Mouse (Mus musculus) stomach, embryonic 15.5 days (tissue): Measurements from ENCODE around the gene Olfr593. TPM values are rescaled to one million over a fixed set of nuclear protein-coding genes. Genes with fewer than 3 reads are reported as not detected.
"Not testable (repeated sequence)": the region's sequence is repeated elsewhere in the genome, so short reads cannot be mapped to it uniquely, and the experiment has no call there.

Experiments
- ATAC-seq: fragments of 200-750 bp; cut with Nextera tagmentation; 2 replicates; pipeline ENCODE4 v1.8.0; 2017; ENCODE audit warnings: low read depth, moderate number of reproducible peaks, moderate TSS enrichment; ENCODE audit not compliant: insufficient read depth, low FRiP score
- H3K27ac ChIP-seq: fragments of 300-500 bp; sonication (generic); 2 replicates; pipeline ENCODE4 v1.5.1; 2015; ENCODE audit warnings: mild to moderate bottlenecking, inconsistent platforms
- H3K27me3 ChIP-seq: fragments of 300-500 bp; sonication (generic); replicated peaks from 2 replicates; pipeline ENCODE4 v1.6.1; 2015; ENCODE audit warnings: inconsistent platforms
- H3K36me3 ChIP-seq: fragments of 300-500 bp; sonication (generic); 2 replicates; pipeline ENCODE4 v1.6.1; 2015; ENCODE audit warnings: inconsistent platforms
- H3K4me1 ChIP-seq: fragments of 300-500 bp; sonication (generic); 2 replicates; pipeline ENCODE4 v1.6.1; 2015; ENCODE audit warnings: inconsistent platforms
- H3K4me2 ChIP-seq: fragments of 300-500 bp; sonication (generic); 2 replicates; pipeline ENCODE4 v1.6.1; 2015; ENCODE audit warnings: mild to moderate bottlenecking, inconsistent platforms
- H3K4me3 ChIP-seq: fragments of 300-500 bp; sonication (generic); replicated peaks from 2 replicates; pipeline ENCODE4 v1.5.1; 2015; ENCODE audit warnings: inconsistent platforms
- H3K9ac ChIP-seq: fragments of 300-500 bp; sonication (generic); 2 replicates; pipeline ENCODE4 v1.6.1; 2015; ENCODE audit warnings: inconsistent platforms
- H3K9me3 ChIP-seq: fragments of 300-500 bp; sonication (generic); 2 replicates; pipeline ENCODE4 v1.6.1; 2016; ENCODE audit warnings: inconsistent platforms
- WGBS: fragments of 180-500 bp; shearing (Covaris S2); methylation state at CpG from one replicate; pipeline ENCODE4 v1.1.7; 2015; 5-methylcytosine and 5-hydroxymethylcytosine counted together
- microRNA-seq: library from miRNA; unstranded; fragments of <30 nt; microRNA quantifications from one replicate; pipeline ENCODE4, GENCODE M21; 2016
- polyA plus RNA-seq: library from polyadenylated mRNA; unstranded; fragments of >200 nt; fragmentation: Nextera tagmentation; extraction: Ambion mirVana; gene quantifications from 2 replicates; pipeline ENCODE4 v1.2.1, GENCODE M21; 2015

Olfr593 gene
- polyA plus RNA-seq, result not detected in 2 replicates

- H3K4me1 ChIP-seq, result no peaks in the 10 kb centered on the region
- H3K9me3 ChIP-seq, result no peaks in the 10 kb centered on the region
- H3K9ac ChIP-seq, result no peak within 1 kb of the TSS
- no peaks in the 10 kb centered on the region for H3K27me3 ChIP-seq
- no peak for ATAC-seq
- no peak within 1 kb of the TSS for H3K4me3 ChIP-seq
- 70% methylated on average over 1 of the region's 1 CpGs for WGBS
- H3K36me3 ChIP-seq, result no peaks in the 10 kb centered on the region
- no peak within 1 kb of the TSS for H3K4me2 ChIP-seq
- H3K27ac ChIP-seq, result no peak within 1 kb of the TSS
Observed at GRCm38 (mm10) chr7:103211562-103211961, at the start of gene Olfr593. Gene Olfr593, plus strand, starts transcription at chr7:103211862.

GRCm38 (mm10) chr7:103169697-103170096 lies 42.0 kb upstream of the Olfr593 start:
- no peaks in the 10 kb centered on the region for H3K4me1 ChIP-seq
- no peak overlapping the region for H3K4me2 ChIP-seq
- ATAC-seq, result no peak
- H3K27ac ChIP-seq, result no peak overlapping the region
- no peak overlapping the region for H3K9ac ChIP-seq
- WGBS, result 72% methylated on average over 5 of the region's 5 CpGs
- H3K4me3 ChIP-seq, result no peak overlapping the region
- H3K9me3 ChIP-seq, result no peaks in the 10 kb centered on the region
- H3K36me3 ChIP-seq, result no peaks in the 10 kb centered on the region
- no peaks in the 10 kb centered on the region for H3K27me3 ChIP-seq

GRCm38 (mm10) chr7:103178240-103178639 lies 33.4 kb upstream of the Olfr593 start, which contains the start of gene Olfr591:
Gene Olfr591, minus strand, starts transcription at chr7:103178340.
- no peak within 1 kb of the TSS for H3K4me3 ChIP-seq
- H3K27ac ChIP-seq, result no peak within 1 kb of the TSS
- no peaks in the 10 kb centered on the region for H3K36me3 ChIP-seq
- no peak within 1 kb of the TSS for H3K4me2 ChIP-seq
- no peaks in the 10 kb centered on the region for H3K9me3 ChIP-seq
- no peak for ATAC-seq
- no peaks in the 10 kb centered on the region for H3K4me1 ChIP-seq
- no peak within 1 kb of the TSS for H3K9ac ChIP-seq
- WGBS, result 80% methylated on average over 1 of the region's 1 CpGs
- no peaks in the 10 kb centered on the region for H3K27me3 ChIP-seq

GRCm38 (mm10) chr7:103184503-103184902 lies 27.2 kb upstream of the Olfr593 start, which contains the start of gene Olfr592:
Gene Olfr592, plus strand, starts transcription at chr7:103184803.
- not testable (repeated sequence) for H3K4me2 ChIP-seq, H3K27ac ChIP-seq, H3K36me3 ChIP-seq, H3K27me3 ChIP-seq, H3K4me3 ChIP-seq, H3K4me1 ChIP-seq, H3K9me3 ChIP-seq, ATAC-seq, H3K9ac ChIP-seq
- WGBS, result 78% methylated on average over 1 of the region's 1 CpGs

GRCm38 (mm10) chr7:103212050-103212449 lies 388 bp downstream of the Olfr593 start:
- H3K9me3 ChIP-seq, H3K4me2 ChIP-seq, H3K27me3 ChIP-seq, H3K4me1 ChIP-seq, H3K4me3 ChIP-seq, ATAC-seq, H3K27ac ChIP-seq, H3K36me3 ChIP-seq, H3K9ac ChIP-seq: not testable (repeated sequence)
- WGBS, result 87% methylated on average over 5 of the region's 5 CpGs

- Histone ChIP-seq H3K27ac (no peak within 1 kb of the TSS), H3K4me3 (no peak within 1 kb of the TSS), H3K4me1 (no peaks in the 10 kb centered on the region), H3K9ac (no peak within 1 kb of the TSS), H3K4me2 (no peak within 1 kb of the TSS), H3K27me3 (no peaks in the 10 kb centered on the region), H3K9me3 (no peaks in the 10 kb centered on the region), H3K36me3 (no peaks in the 10 kb centered on the region)
- no peak for ATAC-seq
Observed at GRCm38 (mm10) chr7:103216696-103217095, 5.0 kb downstream of the Olfr593 start, which contains the start of gene Olfr594. Gene Olfr594, plus strand, starts transcription at chr7:103216996.

- not testable (repeated sequence) for H3K36me3 ChIP-seq, H3K9me3 ChIP-seq, H3K4me3 ChIP-seq, H3K9ac ChIP-seq, H3K27ac ChIP-seq, H3K4me2 ChIP-seq, ATAC-seq, H3K27me3 ChIP-seq, H3K4me1 ChIP-seq
Observed at GRCm38 (mm10) chr7:103252405-103252804, 40.7 kb downstream of the Olfr593 start, which contains the start of gene Usp17ld. Gene Usp17ld, minus strand, starts transcription at chr7:103252505.

Small RNA genes lying within 50 kb of the gene (microRNA-seq; reads per million reads assigned to microRNA genes)
- gene Gm25171, result not detected

Other genes with a start within 250 kb of the Olfr593 start
- not detected in 2 replicates for gene Olfr576, start 249.2 kb upstream of the Olfr593 start, polyA plus RNA-seq
- gene Olfr577, start 235.9 kb upstream of the Olfr593 start, polyA plus RNA-seq, result not detected in 2 replicates
- not detected in 2 replicates for gene Olfr578, start 222.5 kb upstream of the Olfr593 start, polyA plus RNA-seq
- not detected in 2 replicates for gene Olfr582, start 173.8 kb upstream of the Olfr593 start, polyA plus RNA-seq
- not detected in 2 replicates for gene Olfr583, start 160.6 kb upstream of the Olfr593 start, polyA plus RNA-seq
- gene Olfr584, start 130.0 kb upstream of the Olfr593 start, polyA plus RNA-seq, result not detected in 2 replicates
- gene Olfr585, start 114.1 kb upstream of the Olfr593 start, polyA plus RNA-seq, result not detected in 2 replicates
- not detected in 2 replicates for gene Olfr586, start 86.2 kb upstream of the Olfr593 start, polyA plus RNA-seq
- gene Olfr588-ps1, start 71.0 kb upstream of the Olfr593 start, polyA plus RNA-seq, result not detected in 2 replicates
- gene Olfr589, start 55.5 kb upstream of the Olfr593 start, polyA plus RNA-seq, result not detected in 2 replicates
- gene Olfr591, start 33.5 kb upstream of the Olfr593 start, polyA plus RNA-seq, result not detected in 2 replicates
- gene Olfr592, start 27.1 kb upstream of the Olfr593 start, polyA plus RNA-seq, result not detected in 2 replicates
- gene Olfr594, start 5.1 kb downstream of the Olfr593 start, polyA plus RNA-seq, result not detected in 2 replicates
- not detected in 2 replicates for gene Usp17ld, start 40.6 kb downstream of the Olfr593 start, polyA plus RNA-seq
- not detected in 2 replicates for gene Olfr596, start 93.8 kb downstream of the Olfr593 start, polyA plus RNA-seq
- not detected in 2 replicates for gene Olfr597, start 104.5 kb downstream of the Olfr593 start, polyA plus RNA-seq
- not detected in 2 replicates for gene Olfr598, start 111.7 kb downstream of the Olfr593 start, polyA plus RNA-seq
- not detected in 2 replicates for gene Olfr599, start 124.1 kb downstream of the Olfr593 start, polyA plus RNA-seq
- not detected in 2 replicates for gene Olfr600, start 137.8 kb downstream of the Olfr593 start, polyA plus RNA-seq
- not detected in 2 replicates for gene Olfr601, start 150.8 kb downstream of the Olfr593 start, polyA plus RNA-seq
- gene Olfr603, start 174.3 kb downstream of the Olfr593 start, polyA plus RNA-seq, result not detected in 2 replicates
- gene Usp17lc, start 203.2 kb downstream of the Olfr593 start, polyA plus RNA-seq, result not detected in 2 replicates
- gene Olfr605, start 233.6 kb downstream of the Olfr593 start, polyA plus RNA-seq, result not detected in 2 replicates
- not detected in 2 replicates for gene Olfr606, start 237.2 kb downstream of the Olfr593 start, polyA plus RNA-seq